Mouse (Mus musculus): ENCODE data around the gene Cdk6. TPM values are rescaled to one million over a fixed set of nuclear protein-coding genes. Genes with fewer than 3 reads are reported as not detected.
"Not testable (repeated sequence)": the region's sequence is repeated elsewhere in the genome, so short reads cannot be mapped to it uniquely, and the experiment has no call there.

Cdk6 gene
- total RNA-seq, 2 experiments from 2014 or later, result 10.7 to 15.3 TPM

DNA sequence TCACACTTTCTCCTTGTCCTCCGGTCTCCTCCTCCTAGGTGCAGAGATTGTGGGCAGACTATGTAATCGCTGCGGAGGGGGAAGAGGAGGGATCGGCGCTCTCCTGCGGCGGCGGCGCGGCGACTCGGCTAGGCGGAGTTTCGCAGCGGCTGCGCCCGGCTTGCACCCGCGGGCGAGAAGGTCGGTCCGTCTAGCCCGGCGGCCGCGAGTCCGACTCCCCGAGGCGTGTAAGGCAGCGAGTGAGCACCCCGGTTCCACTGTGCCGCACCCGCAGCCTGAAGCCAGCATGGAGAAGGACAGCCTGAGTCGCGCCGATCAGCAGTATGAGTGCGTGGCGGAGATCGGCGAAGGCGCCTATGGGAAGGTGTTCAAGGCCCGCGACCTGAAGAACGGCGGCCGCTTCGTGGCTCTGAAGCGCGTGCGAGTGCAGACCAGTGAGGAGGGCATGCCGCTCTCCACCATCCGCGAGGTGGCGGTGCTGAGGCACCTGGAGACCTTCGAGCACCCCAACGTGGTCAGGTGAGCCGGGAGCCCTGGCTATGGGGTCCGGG, 2.9 kb downstream of the Cdk6 start:
- DNase-seq (ENCODE audit: low spot score in 2 of 2), result peak; percentile 82 to 88

DNA sequence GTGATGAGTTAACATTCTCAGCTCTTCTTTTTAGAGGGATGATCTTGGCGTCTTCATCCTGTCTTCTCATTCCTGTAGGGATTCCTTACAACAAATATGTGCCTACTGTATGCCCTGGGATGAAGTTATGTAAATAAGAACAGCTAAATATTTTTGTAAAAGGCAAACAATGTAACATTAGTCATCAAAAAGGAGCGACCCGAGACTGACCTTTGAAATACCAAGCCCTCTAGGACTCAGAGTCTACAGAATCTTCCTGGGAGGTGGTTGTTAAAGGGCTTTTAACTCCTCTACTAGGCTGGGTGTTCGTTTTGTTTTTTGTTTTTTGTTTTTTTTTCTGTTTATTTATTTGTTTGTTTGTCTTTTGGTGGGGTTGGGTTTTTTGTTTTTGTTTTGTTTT, 4.3 kb downstream of the Cdk6 start:
- not testable (repeated sequence) for DNase-seq (ENCODE audit: low spot score in 2 of 2)

DNA sequence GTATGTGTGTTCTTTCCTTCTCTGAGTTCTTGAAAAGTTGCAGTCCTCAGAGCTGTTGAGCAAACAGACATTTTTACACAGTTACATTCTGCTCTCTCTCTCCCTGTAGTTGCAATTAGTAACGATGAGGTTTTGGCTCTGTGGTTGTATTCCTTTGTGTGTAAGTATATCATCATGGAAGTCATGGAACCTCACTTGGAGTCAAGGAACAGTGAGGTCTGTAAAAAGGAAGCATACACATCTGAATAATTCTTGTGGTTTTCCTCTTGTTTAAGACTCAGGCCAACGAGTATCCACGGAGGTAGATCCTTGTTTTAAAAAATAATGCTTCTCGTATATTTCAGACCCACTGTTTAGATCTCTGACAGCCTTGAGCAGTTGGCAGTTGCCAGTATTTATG, 8.1 kb downstream of the Cdk6 start:
- DNase-seq (ENCODE audit: low spot score in 2 of 2), result not testable (repeated sequence)

DNA sequence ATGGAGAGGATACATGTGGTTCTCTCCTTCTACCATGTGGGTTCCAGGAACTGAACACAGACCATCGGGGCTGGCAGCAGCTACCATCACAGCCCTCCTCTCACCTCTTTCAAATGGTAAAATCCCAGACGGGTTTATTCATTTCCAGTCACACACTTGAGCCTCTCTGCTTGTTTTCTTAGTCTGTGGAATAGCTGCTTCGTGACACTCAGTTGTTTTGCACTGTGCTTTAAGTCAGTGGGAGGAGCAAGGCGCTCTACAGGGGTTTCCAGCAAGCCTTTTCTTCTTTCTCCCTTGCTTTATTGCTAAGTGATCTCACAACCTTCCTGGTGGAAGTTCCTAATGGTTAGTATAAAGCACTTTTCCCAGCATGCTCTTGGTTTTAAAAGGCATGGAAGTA, 10.6 kb downstream of the Cdk6 start:
- not testable (repeated sequence) for DNase-seq (ENCODE audit: low spot score in 2 of 2)

DNA sequence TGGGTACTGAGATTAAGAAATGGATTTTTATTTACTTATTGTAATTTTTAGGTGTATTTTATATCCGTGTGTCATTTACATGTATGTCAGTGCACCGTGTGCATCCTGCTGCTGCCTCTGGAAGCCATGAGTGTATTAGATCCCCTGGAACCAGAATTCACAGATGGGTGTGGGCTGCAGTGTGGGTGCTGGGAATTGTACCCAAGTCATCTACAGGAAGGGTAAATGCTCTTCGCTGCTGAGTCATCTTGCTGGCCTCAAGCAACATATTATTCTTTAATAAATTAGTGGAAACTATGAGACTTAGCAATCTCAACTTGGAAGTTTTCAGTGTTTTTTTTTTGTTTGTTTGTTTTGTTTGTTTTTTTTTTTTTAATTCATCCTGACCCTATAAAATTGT, 11.0 kb downstream of the Cdk6 start:
- DNase-seq (ENCODE audit: low spot score in 2 of 2), result no peak

- no peak for DNase-seq (ENCODE audit: low spot score in 2 of 2)
Observed at GRCm38 (mm10) chr5:3352827-3353226, 11.5 kb downstream of the Cdk6 start.

GRCm38 (mm10) chr5:3354307-3354706, 13.0 kb downstream of the Cdk6 start:
- DNase-seq (ENCODE audit: low spot score in 2 of 2), result no peak

- no peak for DNase-seq (ENCODE audit: low spot score in 2 of 2)
Observed at GRCm38 (mm10) chr5:3355032-3355536, 13.8 kb downstream of the Cdk6 start.

DNA sequence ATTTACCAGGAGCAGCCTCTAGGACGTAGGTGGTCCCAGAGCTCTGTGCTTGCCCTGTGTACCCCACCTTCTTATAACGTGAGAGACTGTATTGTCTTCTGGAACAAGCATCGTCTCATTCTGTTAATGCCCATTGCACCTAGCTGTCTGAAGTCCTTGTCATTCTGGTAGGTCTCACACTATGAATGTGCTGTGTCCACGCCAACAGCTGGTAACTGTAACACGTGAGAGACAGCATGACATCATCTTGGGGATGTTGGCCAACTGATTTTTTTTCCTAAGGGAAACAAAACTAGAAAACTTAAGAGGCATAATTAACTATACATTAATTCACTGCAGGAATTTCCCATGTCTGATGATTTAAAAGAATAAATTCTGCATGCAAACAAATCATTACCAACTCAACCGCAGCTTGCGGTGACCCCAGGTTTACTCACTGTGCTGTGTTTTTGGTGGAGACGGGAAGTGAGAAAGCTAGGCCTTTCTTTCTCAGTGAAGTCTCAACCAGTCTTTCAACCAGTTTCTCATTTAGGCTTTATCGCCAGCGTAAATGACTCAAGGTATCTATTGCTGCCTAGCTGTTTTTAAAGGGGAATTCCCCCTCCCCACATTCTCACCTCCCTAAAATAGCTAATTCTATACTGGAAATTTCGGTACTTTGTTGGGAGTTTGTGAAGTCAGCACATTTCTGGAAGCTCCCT, 14.4 kb downstream of the Cdk6 start:
- no peak for DNase-seq (ENCODE audit: low spot score in 2 of 2)

GRCm38 (mm10) chr5:3356261-3356778, 15.0 kb downstream of the Cdk6 start:
- DNase-seq (ENCODE audit: low spot score in 2 of 2), result no peak

- DNase-seq (ENCODE audit: low spot score in 2 of 2), result no peak
Observed at GRCm38 (mm10) chr5:3357496-3357895, 16.2 kb downstream of the Cdk6 start.

DNA sequence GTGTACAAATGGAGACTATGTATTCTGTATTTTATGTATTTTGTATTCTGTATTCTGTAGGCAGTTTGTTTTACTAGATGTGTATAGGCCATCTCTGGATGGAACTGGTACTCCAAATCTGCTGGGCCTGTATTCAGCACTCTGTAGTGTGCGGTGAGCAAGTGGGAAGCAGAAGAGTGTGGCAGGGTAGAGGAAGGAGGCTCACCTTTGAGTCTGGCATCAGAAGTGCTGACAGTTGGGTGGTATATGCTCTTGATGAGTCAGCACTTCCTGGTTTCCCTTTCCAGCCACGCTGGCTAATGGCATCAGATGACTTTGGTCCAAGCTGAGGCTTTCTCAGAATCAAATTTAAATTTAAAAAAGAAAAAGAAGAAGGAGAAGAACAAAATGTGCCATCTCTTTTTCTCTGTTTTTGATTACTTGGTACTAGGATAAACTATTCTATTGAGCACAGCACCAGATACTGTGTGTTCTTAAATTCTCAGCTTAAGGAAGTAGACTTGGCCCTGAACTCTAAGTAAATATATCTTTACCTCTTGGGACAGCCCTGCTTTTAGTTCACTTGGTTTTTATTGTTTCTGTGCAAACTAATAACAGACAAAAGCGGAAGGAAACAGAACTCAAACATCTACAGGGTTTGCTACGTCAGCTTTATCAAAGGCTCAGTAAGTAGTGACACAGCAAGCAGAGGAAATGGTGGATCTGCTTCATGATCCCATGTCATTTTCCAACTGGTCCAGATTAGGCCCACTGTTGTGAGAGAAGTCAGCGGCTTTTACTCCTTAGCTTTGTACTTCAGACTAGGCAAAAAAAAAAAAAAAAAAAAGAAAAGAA, 17.6 kb downstream of the Cdk6 start:
- no peak for DNase-seq (ENCODE audit: low spot score in 2 of 2)

- no peak for DNase-seq (ENCODE audit: low spot score in 2 of 2)
Observed at GRCm38 (mm10) chr5:3359914-3360313, 18.6 kb downstream of the Cdk6 start.

GRCm38 (mm10) chr5:3361252-3361651, 20.0 kb downstream of the Cdk6 start:
- DNase-seq (ENCODE audit: low spot score in 2 of 2), result no peak

- DNase-seq (ENCODE audit: low spot score in 2 of 2), result no peak
Observed at GRCm38 (mm10) chr5:3362111-3362510, 20.8 kb downstream of the Cdk6 start.

DNA sequence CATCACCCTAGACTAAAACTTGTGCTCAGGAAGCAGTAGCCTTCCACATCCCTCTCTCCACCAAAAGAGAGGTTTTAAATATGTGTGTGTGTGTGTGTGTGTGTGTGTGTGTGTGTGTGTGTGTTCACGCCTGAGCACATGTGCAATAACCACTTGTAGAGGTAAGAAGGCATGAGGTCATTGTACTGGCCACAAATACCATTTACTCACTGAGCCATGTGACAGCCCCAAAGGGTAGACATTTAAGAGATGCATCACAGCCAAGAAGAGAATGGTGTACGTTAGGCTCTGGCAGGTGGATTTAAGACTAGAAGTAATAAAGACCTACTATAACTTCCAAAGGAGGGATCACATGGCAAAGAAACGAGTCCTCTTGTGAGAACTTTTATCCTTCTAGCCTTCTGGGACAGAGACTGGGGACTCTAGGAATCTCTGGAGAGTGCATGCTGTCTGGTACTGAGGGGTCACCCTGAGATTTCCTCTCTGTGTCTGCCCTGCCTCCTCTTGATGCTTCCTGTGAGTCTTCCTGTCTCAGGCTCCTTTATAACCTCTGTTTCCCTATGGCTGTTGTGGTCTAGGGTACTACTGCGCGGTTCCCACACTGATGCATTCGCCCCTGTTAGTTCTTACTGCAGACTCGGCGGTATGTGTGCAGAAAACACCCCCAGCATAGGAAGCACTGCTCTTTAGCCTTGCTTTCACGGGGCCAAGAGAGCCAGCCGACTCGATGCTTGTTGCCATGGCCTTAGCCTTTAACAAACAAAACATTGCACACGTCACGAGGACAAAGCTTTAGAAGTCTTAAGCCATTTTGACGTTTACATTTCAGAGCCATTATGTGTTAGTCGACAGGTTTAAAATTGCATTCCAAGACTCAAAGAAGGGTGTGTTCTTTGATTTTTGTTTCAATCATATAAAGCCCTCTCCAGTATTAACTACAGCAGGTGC, 22.0 kb downstream of the Cdk6 start:
- peak in 1 of 2 experiments; percentile 4 for DNase-seq (ENCODE audit: low spot score in 2 of 2)

DNA sequence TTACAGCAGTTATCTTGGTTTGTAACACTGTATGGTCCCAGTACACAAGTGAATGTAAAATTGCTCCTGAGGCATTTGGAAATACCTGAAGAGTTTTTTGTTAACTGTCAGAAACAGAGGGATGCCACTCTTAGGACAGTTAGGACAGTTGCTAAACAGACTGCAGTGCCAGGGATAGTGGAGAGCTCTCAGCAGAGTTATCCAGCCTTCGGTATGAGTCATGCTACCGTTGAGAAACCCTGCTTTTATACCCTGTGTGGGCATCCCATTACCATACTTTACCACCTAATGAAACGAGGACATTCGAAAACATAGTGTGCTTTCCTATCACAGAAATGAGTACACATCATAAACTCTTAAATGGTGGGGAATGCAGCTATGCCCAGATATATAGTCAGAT, 25.8 kb downstream of the Cdk6 start:
- no peak for DNase-seq (ENCODE audit: low spot score in 2 of 2)

DNA sequence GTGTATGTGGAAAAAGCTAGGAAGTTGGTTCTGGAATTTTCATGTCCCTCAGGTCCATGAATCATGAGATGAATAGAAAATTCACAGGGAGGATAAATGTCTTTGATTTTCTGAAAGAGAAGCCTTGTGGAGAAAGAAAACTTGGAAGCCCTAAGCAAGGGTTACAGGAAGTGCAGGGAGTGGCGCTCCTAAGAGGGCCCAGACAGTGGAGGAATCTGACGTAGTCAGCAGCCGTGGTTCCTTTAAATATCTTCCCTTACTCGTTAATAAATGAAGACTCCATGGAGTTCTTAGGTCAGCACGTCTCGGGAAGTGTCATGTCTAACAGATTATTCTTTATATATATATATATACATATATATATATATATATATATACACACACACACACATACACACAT, 28.0 kb downstream of the Cdk6 start:
- DNase-seq (ENCODE audit: low spot score in 2 of 2), result no peak

DNA sequence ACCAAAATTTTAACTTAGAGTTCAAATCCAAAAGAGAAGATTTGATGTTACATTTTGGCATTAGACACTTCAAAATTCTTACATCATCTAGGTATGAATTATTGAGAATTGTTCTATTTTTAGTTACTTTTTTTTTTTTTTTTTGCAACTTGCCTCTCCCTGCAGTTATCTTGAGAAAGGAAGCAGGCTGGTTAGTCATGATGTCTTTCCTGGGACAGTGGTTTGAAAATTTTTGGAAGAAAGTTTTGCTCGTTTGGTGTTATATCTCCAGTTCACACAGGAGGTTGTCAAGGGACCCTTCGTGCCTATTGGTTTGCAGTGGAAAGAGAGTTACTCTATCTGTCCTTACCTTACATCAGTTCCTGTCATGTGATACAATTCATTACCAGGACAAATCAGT, 29.9 kb downstream of the Cdk6 start:
- DNase-seq (ENCODE audit: low spot score in 2 of 2), result no peak

- DNase-seq (ENCODE audit: low spot score in 2 of 2), result no peak
Observed at GRCm38 (mm10) chr5:3373170-3373569, 31.9 kb downstream of the Cdk6 start.

DNA sequence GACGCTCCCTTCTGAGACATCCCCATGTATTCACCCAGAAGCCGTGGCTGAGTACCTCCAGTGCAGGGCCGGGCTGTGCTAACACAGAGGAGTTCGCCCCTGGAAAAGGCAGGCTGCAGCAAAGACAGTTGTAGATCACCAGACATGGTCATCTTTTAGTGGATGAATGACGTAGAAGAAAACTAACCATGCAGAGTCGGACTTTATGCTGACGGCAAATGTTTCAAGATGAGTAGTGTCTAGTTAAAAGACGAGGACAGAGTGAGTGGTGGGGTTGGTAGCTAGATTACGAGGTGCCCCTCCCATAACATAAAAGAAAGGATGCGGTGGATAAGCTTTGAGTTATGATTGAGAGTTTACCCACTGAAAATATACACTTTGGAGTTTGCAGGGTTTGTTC, 33.5 kb downstream of the Cdk6 start:
- DNase-seq (ENCODE audit: low spot score in 2 of 2), result no peak
